Mouse (Mus musculus) thymus, adult 2 months (tissue): ENCODE results near the gene Catip.

Experiments used
- CTCF ChIP-seq: fragments of 200-500 bp; IDR thresholded peaks from 2 replicates; pipeline ENCODE4 v1.5.1; 2012; ENCODE audit warnings: mild to moderate bottlenecking, control low read depth, low read length, moderate library complexity, borderline replicate concordance; ENCODE audit not compliant: control insufficient read depth, poor library complexity, insufficient read depth; ENCODE audit errors: extremely low read depth
- POLR2A ChIP-seq: fragments of 200-500 bp; IDR thresholded peaks from 2 replicates; pipeline ENCODE4 v1.6.1; 2012; ENCODE audit warnings: mild to moderate bottlenecking, low read length, control low read depth, moderate library complexity; ENCODE audit not compliant: control insufficient read depth, poor library complexity, insufficient read depth; ENCODE audit errors: extremely low read depth

DNA sequence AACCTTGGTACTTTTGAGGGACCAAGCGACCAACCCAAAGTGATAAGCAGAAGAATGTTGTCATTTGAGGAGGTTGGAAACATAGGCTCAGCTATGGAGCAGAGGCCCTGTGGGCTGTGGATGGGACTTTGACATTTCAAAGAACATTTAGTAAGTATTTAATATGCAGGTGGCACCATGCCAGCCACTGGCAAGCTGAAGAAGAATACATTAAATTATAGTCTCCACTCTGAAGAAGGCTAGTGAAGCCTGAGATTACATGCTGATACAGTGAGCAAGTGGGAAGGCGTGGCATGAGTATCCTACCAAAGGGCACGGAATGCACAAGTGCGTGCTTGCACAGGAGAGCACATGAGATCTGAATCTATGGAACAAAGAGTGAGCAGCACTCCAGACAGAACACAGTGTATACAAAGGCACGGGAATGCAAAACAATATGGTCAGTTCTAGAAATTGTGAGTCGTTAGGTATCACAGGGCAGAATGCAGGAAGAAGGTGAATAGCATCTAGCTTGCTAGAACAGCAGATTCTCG lies 31.9 kb upstream of the Catip start:
- TF ChIP-seq CTCF (no peak), POLR2A (no peak)
